Mouse (Mus musculus) hematopoietic stem cell, adult 5-6 weeks (primary cell): ENCODE results near the gene Vmn1r86. TPM values are rescaled to one million over a fixed set of nuclear protein-coding genes. Genes with fewer than 3 reads are reported as not detected.

Source experiments
- total RNA-seq: library from RNA; stranded (forward); fragments of 172-1452, 232-1000 nt; gene quantifications from 2 replicates; pipeline ENCODE4 v1.2.3, GENCODE M21; 2017

Vmn1r86 gene
- total RNA-seq, 1 experiment from 2014 or later: not detected

Other genes starting within 250 kb of the Vmn1r86 start
- gene Zfp128, start 238.7 kb downstream of the Vmn1r86 start, total RNA-seq: 5.3 and 6.4 TPM in 2 replicates
- 4.1 and 5.8 TPM in 2 replicates for gene Zscan22, start 222.1 kb downstream of the Vmn1r86 start, total RNA-seq
- 1,183 and 1,501 TPM in 2 replicates for gene Rps5, start 197.6 kb downstream of the Vmn1r86 start, total RNA-seq
- gene Rnf225, start 192.5 kb downstream of the Vmn1r86 start, total RNA-seq: 0.50 and 1.2 TPM in 2 replicates
- gene Zfp324, start 154.1 kb downstream of the Vmn1r86 start, total RNA-seq: 6.9 and 10.6 TPM in 2 replicates
- 3.7 and 6.4 TPM in 2 replicates for gene Zfp446, start 142.1 kb downstream of the Vmn1r86 start, total RNA-seq
- not detected in 2 replicates for gene Slc27a5, start 121.7 kb downstream of the Vmn1r86 start, total RNA-seq
- gene Trim28, start 120.8 kb downstream of the Vmn1r86 start, total RNA-seq: 478 and 595 TPM in 2 replicates
- 5.4 and 6.9 TPM in 2 replicates for gene Zbtb45, start 109.9 kb downstream of the Vmn1r86 start, total RNA-seq
- gene Chmp2a, start 85.1 kb downstream of the Vmn1r86 start, total RNA-seq: 165 and 183 TPM in 2 replicates
- gene Ube2m, start 81.6 kb downstream of the Vmn1r86 start, total RNA-seq: 124 and 146 TPM in 2 replicates
- 0.81 and 1.2 TPM in 2 replicates for gene Mzf1, start 65.2 kb downstream of the Vmn1r86 start, total RNA-seq
- not detected in 2 replicates for gene Vmn1r85, start 24.7 kb downstream of the Vmn1r86 start, total RNA-seq
- gene Vmn1r87, start 20.2 kb upstream of the Vmn1r86 start, total RNA-seq: not detected in 2 replicates
- gene Vmn1r88, start 39.7 kb upstream of the Vmn1r86 start, total RNA-seq: not detected in 2 replicates
- gene Vmn1r89, start 93.1 kb upstream of the Vmn1r86 start, total RNA-seq: not detected in 2 replicates
- 70.4 and 138 TPM in 2 replicates for gene Lig1, start 157.4 kb upstream of the Vmn1r86 start, total RNA-seq
- gene Zswim9, start 158.8 kb upstream of the Vmn1r86 start, total RNA-seq: 7.1 and 7.2 TPM in 2 replicates
- 1.9 and 3.0 TPM in 2 replicates for gene Pla2g4c, start 204.7 kb upstream of the Vmn1r86 start, total RNA-seq